Mouse (Mus musculus): ENCODE measurements around the gene Krt84.

The Krt84 gene

DNA sequence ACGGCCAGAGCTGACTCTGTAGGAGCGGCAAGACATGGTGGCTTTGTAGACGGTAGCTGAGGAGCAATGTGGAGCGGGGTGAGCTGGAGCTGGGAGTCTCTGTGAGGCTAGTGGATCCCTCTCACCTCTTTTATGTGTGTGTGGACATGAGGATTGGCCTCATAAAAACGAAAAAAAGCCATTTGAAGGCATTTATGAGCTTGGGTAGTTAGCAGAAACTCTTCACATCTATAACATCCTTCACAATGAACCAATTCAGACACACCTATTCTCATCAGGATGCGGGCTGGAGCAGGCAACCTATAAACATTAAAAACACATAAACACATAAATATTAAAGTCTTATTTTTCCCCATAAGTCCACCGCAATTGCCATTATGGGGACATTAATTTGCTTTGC lies at the start of gene Krt84:
Gene Krt84, minus strand, starts transcription at position 101 of the 400 bp plus-strand sequence.
- in situ Hi-C loops (cut with MboI, MseI) = no loop called here

DNA sequence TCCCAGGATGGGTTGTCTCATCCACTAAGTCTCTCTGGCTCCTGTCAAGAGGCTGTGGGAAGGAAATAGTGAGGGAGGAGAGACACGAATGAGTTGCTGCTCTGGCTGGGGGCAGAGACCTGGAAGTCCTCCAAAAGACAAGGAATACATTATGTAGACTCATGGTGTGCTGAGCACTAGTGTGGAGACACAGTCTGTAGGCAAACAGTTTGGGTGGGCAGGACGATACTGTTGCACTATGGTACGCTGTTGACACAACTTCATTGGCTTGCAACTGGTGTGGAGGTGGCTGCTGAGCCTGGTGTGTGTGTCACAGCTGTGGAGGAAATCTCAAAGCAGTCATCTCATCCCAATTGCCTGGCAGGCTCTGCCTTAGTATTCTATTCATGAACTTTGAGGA lies 49.1 kb upstream of the Krt84 start:
- in situ Hi-C loops (cut with MboI, MseI) = no loop called here

DNA sequence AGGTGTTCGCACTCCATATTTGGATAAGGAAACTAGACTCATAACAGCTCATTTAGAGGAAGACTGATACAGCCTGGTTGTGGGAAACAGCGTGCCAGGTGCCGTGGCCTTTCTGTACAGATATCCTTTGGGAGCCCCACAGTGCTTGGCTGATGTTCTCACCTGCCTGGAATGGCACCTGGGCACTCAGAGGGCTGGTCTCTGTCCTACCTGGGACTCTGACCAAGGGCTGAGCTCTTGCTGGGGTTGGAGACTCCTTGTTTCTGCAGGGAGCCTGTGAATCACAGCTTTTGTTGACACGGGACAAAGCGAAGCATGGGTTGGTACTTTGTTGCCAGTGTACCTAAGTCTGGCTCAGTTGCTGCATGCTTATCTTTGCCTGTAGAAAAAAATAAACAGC lies 42.9 kb upstream of the Krt84 start:
- in situ Hi-C loops (cut with MboI, MseI) = no loop called here

DNA sequence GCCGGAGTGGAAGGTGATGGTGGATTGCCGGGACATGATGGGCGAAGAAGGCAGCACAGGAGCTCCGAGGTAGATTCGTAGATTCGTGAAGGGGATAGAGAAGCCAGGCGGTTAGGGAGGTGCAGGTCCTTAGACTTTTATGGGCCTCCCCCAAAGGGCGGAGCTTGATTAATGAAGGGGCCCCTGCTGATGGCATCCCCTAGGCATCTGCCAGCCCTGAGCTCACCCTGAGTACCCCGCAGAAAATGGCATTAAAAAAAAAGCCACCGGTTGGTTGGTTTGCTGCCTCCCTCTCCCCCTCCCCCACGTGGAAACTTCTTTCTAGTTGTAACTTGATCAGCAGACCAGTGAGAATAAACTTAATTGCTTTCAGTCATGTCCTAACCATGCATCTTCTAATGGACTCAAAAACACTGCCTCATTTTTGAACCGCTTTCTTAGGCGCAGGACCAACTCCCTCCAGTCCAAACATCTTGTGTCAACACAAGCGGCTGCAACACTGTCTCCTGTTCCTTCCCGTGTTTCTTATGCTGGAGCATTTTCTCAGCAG lies 41.3 kb upstream of the Krt84 start, which contains the start of gene Krt75:
Gene Krt75, minus strand, starts transcription at position 109 of the 550 bp plus-strand sequence.
- in situ Hi-C loops (cut with MboI, MseI) = no loop called here

DNA sequence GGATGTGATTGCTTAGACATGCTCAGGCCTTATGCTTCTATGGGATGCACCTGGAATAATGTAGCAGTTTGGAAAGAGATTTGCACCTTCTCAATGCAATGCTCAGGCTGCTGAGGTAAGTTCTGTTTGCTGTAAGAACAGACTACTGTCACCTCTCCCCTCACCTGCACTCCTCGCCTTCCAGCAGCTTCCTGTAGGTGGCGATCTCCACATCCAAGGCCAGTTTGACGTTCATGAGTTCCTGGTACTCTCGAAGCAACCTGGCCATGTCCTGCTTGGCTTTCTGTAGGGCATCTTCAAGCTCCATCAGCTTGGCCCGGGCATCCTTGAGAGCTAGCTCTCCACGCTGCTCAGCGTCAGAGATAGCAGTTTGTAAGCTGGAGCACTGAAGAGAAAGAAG lies 35.2 kb upstream of the Krt84 start:
- in situ Hi-C loops (cut with MboI, MseI) = no loop called here

DNA sequence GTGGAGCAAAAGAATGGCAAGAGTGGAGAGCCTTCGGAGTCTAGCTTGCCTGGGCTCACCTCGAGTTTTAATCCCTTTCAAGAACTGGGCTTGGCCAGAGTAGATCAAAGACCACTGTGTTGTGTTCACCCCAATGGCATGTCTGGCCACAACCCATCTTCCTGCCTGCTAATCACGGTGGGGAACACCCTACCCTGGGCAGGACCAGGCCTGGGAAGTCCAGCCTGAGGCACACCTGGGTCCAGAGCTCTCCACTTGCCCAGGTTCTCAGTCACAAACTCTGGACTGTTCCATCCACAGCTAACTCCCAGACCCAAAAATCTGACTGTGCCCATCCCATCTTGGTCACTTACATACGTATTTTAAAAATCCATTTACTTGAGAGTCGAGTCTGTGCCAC lies 30.2 kb upstream of the Krt84 start, which contains the start of gene Krt90:
Gene Krt90, minus strand, starts transcription at position 101 of the 400 bp plus-strand sequence.
- in situ Hi-C loops (cut with MboI, MseI) = no loop called here

DNA sequence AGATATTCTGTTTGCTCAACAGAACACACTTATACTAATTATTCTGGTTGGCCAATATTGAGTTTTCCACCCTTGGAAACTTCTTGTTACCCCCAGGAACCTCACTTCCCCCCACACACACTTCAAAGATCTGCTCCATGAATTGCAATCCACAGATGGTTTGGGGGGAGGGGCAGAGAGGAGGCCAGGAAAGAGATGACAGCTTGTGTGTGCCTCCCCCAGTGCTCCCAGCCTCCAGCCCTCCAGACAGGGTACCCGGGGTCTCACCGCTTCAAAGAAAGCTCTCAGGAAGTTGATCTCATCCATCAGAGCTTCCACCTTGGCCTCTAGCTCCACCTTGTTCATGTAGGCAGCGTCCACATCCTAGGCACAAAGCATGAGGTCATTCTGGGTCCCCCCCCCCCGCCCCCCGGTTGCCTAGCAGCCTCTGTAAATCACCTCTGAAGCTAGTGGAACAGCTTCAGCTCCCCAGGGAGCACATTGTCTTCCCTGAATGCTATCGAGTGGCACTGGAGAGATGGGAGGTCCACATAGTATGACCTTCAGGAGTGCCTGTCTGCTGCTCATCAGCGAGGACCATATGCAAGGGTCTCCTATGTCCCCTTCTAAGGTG lies 25.5 kb upstream of the Krt84 start:
- in situ Hi-C loops (cut with MboI, MseI) = no loop called here

DNA sequence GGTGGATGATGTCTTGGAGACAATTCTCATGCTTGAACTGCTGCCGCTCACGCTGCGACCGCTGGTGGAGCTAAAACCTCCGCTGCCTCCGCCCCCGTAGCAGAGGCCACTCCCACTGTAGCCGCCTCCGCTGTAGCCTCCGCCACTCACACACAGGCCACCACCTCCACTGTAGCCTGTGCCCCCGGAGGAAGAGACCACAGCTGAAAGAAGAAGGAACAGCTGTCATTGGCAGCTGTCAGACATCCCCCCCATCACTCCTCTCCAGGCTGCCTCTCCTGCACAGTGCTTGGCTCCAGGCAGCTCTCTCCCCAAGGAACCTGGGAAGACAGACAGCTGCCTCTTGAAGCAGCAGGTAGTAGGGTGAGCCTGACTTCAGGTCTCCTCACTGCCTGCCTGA lies 20.5 kb upstream of the Krt84 start:
- in situ Hi-C loops (cut with MboI, MseI) = no loop called here

DNA sequence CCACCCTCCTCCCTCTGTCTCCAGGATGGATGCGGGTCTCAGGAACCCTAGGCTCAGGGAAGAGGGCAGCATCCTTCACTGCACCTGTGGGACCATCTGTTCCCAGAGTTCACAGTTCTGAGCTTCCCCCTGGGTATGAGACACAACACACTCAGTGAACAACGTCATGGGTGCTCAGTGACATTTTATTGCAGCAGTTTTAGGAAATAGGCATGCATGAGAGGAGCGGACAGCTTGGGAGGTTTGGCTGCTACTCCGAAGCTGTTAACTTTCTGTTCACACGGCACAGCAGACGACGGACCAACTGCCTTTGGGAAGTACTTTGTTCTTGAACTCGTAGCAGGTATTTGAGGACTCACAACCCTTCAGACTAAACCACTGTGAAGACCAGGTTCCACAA lies 19.6 kb upstream of the Krt84 start:
- in situ Hi-C loops (cut with MboI, MseI) = no loop called here

DNA sequence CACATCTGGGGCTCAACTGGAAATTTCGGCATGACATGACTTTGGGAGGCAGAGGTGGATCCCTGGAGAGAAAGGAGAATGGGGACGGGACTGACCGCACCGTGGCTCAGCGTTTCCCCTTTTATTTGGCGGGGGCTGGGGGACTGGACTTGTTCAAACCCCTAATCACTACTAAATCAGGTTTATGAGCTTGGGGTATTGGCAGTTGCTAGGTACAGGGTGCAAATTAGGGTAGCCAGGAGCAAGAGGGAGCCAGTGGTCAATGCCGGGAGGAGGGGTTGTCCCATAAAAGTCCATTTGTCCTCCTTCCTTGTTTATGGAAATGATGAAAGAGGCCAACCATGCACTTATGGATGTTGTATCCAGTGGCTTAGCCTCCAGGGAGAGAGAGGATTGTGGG lies 17.9 kb upstream of the Krt84 start, which contains the start of gene Krt82:
Gene Krt82, minus strand, starts transcription at position 101 of the 400 bp plus-strand sequence.
- in situ Hi-C loops (cut with MboI, MseI) = no loop called here

DNA sequence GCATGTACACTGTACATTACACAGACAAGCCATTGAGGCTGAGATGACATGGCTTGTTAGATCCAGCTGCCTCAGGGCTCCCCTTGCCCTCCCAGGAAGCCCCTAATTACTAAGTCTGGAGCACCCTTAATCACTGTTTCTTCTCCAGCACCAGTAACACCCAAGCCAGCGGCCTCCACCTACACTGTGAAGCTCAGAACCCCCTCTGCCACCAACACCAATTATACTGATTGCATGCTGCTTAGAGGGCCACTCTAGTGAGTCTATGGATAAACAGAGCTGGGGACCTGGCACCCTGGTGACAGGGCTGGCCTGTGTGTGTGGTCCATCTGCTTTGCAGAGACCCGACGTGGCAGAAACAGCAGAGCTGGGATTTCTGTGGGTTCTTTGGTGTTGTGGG lies 11.9 kb upstream of the Krt84 start:
- in situ Hi-C loops (cut with MboI, MseI) = loop anchor here (10.0 kb wide), 1 partner anchor 510 kb away; no protein-coding TSS in a partner anchor

DNA sequence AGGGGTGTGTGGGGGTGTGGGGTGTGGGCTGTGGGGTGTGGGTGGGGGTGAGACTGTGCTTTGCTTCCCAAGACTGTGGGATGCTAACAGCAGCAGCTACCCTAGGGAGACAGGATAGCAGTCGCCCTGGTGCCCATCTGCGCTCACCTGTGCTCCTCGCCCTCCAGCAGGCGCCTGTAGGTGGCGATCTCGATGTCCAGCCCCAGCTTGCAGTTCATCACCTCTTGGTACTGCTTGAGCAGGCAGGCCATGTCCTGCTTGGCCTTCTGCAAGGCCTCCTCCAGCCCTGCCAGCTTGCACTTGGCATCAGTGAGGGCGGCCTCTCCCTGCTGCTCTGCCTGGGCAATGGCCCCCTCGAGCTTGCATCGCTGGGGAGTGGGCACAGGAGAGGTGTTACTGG lies 9.9 kb upstream of the Krt84 start:
- in situ Hi-C loops (cut with MboI, MseI) = loop anchor here (10.0 kb wide), 1 partner anchor 512 kb away; no protein-coding TSS in a partner anchor

DNA sequence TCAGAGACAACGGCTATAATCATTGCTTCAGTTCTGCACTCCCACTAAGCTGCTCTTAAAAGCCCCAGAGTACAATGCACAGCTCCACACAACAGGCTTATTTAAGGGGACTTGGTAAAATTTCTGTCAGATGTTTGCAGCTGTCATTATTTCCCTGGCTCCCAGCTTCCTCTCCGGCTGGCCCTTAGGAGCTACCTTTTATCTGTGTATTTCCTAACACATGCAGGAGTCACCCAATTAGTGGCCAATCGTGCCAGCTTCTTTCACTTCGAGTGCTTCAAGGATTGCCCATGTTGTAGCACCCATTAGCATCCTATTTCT lies 5.9 kb upstream of the Krt84 start:
- in situ Hi-C loops (cut with MboI, MseI) = no loop called here

DNA sequence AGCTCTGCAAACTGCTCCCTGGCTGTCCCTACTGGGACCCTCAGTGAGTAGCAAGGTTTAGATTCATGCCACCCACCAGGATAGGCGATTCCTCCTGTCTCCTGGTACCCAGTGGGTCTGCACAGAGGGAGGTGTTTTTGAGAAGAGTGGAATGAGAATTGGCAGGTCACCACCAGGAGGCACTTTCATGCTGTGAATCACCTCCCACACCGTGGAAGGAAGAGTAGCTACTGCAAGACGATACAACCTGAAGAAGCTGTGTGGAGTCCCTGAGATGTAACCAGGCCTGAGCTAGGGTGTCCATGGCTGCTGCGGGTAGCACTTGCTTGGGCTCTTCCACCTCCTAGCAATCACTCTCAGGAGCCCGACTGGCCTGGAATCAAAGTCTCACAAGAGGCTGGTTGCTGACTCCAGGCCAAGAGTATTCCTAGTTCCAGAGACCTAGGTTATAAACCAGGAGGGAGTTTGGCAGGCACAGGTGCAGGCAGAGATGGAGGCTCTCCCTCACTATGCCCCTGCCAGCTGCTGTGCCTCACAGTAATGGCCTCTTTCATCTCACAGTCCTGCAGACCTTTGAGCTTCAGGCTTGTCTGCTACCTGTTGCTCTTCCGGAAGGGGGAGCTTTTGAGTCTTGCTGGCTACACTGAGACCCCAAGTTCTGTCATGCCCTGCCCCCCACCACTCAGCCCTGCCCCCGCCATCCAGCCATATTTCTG lies 5.4 kb upstream of the Krt84 start:
- in situ Hi-C loops (cut with MboI, MseI) = no loop called here

DNA sequence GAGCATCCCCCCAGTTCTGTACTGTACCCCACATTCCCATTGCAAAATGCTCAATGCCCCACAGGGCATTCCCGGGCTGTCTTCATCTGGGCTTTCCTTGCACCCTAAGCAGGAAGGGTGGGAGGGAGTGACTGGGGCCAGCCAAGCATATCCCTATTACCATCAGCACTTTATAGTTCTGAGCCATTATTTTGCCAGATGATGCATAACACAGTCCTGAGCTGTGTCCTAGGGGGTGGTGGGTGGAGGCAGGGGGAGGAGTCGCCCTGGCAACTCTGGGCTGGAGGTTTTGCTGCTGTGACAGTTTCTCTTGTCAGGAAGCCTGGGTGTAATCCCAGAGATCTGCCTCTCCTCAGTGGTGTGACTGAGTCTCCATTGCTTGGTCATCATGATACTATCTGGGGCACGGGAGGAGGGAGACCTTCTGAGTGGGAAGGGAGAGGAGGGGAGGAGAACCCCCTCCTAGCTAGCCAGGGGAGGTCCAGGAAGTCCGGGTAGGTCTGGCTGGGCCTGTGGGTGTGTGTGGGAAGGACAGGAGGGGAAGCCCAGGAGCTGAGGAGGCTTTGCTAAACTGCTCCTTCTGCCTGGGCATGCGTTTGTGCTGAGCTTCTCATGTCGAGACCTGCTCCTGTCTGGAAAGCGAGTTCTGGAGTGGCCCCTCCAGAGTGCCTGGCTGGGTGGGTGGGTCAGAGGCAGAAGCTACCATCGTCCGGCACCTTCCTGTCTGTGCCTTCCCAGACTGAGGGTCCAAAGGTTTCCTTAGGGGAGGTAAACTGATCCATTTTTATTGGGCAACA lies 3.6 kb upstream of the Krt84 start:
- in situ Hi-C loops (cut with MboI, MseI) = no loop called here

DNA sequence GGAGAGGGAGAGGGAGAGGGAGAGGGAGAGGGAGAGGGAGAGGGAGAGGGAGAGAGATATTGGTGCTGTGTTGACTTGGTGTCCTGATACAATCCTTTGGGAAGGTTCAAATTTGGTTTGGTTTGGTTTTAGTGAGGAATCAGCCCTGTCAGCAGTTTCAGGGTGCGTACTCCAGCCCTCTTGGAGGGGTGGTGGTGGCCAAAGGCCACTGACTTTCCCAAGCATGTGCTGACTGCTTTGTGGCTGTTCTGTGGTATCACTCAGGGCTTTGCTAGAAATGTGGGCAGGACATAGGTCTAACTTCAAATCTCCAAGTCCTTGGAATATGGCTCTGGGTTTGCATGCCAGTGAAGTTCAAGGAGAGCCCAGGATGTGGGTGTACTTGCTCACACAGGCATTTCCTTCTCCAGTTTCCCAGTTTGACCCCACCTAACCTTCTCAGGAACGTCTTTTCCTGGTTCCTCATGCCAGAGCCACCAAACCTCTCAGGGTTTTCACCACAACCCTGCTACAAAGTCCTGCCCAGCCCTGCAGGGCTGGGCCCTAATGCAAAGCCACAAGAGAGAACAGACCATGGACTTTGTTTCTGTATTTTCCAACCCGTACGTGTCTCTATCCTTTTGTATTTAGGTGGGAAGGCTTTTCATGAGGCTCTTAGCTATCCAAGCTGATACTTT lies 9.9 kb downstream of the Krt84 start:
- in situ Hi-C loops (cut with MboI, MseI) = no loop called here

DNA sequence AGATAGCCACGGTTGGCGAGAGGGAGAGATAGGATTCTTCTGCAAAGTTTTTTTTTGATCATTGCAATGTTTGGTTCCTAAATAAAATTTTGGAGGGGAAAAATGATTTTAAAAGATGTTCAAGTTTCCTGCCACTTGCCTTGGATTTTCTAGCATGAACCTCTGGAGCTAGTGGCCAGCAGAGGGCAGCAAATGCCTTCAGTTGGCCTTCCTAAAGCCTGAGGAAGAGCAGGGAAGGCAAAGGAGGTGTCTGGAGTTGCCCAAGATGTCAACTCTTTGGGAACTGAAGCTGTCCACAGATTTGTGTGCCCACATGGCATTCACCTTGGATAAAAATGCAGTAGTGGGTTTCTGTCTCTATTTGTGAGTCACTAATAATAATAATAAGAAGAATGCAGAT lies 12.8 kb downstream of the Krt84 start:
- in situ Hi-C loops (cut with MboI, MseI) = loop anchor here (5.0 kb wide), 1 partner anchor 87 kb away; no protein-coding TSS in a partner anchor

DNA sequence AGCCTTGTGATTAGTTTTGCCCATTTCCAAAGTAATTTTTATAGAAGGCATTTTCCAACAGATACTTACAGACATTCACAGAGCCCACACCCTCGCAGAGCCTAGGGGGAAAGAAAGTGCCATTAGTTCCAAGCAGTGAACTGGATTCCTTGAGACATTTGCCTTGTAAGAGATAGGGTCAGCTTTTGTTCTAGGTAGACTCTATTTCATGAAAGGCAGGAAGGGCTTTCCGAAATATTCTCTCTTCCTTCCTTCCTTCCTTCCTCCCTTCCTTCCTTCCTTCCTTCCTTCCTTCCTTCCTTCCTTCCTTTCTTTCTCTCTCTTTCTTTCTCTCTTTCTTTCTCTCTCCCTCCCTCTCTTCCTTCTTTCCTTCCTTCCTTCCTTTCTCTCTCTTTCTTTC lies 15.5 kb downstream of the Krt84 start, which contains the start of gene Gm49425:
Gene Gm49425, minus strand, starts transcription at position 101 of the 400 bp plus-strand sequence.
- in situ Hi-C loops (cut with MboI, MseI) = loop anchor here (5.0 kb wide), 1 partner anchor 85 kb away; no protein-coding TSS in a partner anchor

DNA sequence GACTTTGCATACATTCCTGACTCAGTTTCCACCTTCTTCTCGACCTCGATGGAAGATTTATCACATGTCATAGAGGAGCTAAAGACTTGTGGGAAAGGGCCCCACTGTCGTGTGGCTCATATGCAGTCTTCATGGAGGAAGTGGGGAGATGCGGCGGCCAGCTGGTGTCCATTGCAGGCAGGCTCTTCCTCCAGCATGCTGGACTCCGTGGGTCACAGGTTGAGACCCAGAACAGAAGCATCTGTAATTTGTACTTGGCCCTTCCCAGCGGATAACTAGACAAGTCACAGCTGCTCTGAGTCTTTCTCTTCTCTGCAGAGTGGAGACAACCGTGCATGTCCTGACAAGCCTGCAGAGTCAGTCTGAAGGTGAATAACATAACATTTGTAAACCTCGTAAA lies 24.4 kb downstream of the Krt84 start:
- in situ Hi-C loops (cut with MboI, MseI) = no loop called here

DNA sequence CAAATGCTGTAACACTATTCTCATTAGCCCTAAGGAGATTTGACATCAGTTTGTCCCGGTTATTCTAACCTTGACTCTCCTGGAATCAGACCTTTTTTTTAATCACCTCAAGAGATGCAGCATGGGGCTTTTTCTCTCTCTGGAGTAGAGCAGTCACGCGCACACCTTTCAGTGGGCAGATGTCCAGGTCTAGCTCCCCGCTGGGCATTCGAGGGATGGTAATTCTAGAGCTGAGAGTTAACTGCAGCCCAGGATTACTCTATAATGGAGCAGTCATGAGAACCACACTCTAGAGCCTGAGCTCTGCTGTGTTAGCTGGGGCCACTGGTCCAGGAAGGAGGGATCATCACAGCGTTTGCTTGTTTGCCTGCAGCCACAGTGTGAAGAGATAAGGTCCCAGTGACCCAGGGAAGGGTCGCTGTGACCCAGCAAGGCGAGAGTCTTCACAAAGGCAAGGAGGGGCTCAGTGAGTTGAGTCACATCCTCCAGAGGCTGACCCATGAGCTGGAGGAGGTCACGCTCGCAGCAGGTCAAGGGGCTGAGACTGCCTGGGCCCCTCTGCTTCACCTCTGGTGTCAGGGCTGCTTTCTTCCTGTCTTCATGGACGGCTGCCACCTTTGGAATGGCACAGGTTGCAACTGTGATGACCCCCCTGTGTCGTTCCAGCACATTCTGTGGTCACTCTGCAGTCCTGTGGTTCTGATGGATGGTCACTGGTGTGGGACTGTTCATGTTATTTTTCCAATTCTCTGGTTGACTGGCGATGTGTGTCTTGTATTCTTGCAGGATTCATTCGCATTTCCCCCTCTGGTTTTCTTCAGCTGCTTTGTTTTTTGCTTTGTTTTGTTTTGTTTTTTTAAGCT lies 25.5 kb downstream of the Krt84 start:
- in situ Hi-C loops (cut with MboI, MseI) = no loop called here

All from regulatory T cell (primary cell).